16 mouse cellular contexts compared by ENCODE assay signal in genomic region chr13:99857879-99858278, GRCm38 (mm10). TPM values are rescaled to one million over a fixed set of nuclear protein-coding genes. Genes with fewer than 3 reads are reported as not detected.
DNase-seq lines count a peak whose midpoint lies in the region; ATAC-seq and TF ChIP-seq lines count a peak whose summit lies in the region.
"Had no signal": no experiment of that assay in that cellular context is flagged by ENCODE, and none has a peak within 500 bp of the region (broad histone marks: within the 10 kb centered on the region; RNA-seq: fewer than 3 reads in every experiment).

No protein-coding gene starts in this region.

- no peak for TF ChIP-seq POLR2A in brain, embryonic 14.5 days (IDR thresholded peaks at IDR 0.05; ENCODE audit: borderline replicate concordance, extremely low read depth, insufficient read depth, insufficient read length, poor library complexity, severe bottlenecking)

- WGBS in heart, embryonic 16.5 days: 11% methylated on average over 2 of the region's 2 CpGs

- no peak overlapping the region for H3K9ac ChIP-seq in heart, embryonic 16.5 days (ENCODE audit: low read length)
- H3K9ac ChIP-seq: limb, embryonic 12.5 days had no signal

- no peak overlapping the region for H3K4me3 ChIP-seq in gastrocnemius, adult 2 months
- no peak overlapping the region for H3K4me3 ChIP-seq in heart, embryonic 16.5 days (ENCODE audit: low read length)
- H3K4me3 ChIP-seq: limb, embryonic 12.5 days had no signal

- H3K9me3 ChIP-seq in heart, embryonic 16.5 days (replicated peaks; ENCODE audit: control insufficient read depth, low read length): no peaks in the 10 kb centered on the region

- ATAC-seq in heart, embryonic 16.5 days (replicated peaks; ENCODE audit: extremely low read depth, insufficient read depth, low FRiP score): peak; percentile 84

- no peaks in the 10 kb centered on the region for H3K36me3 ChIP-seq in heart, embryonic 16.5 days (ENCODE audit: control insufficient read depth, insufficient read depth)
- H3K36me3 ChIP-seq: limb, embryonic 12.5 days had no signal

- no peak for DNase-seq in gastrocnemius, adult 2 months
- DNase-seq in gastrocnemius, adult 8-10 months (ENCODE audit: low spot score in 2 of 2): no peak
- peak; percentile 49 for DNase-seq in 3T3-L1 (ENCODE audit: low read depth, low spot score)
- peak; percentile 72 for DNase-seq in brain, embryonic 14.5 days (ENCODE audit: low read depth)
- no peak for DNase-seq in frontal cortex, postnatal 36 days (ENCODE audit: low spot score in 2 of 2)
- DNase-seq in cerebellum, adult 9-11 months: no peak
- no peak for DNase-seq in adrenal gland, postnatal 36 days
- DNase-seq: adrenal gland, postnatal 14 days; embryo, embryonic 11 days; gastrocnemius, postnatal 14 days; kidney, postnatal 14 days; right cerebral cortex, adult 18-20 months had no signal

- 0 out of 2 replicates have a peak overlapping the region, but pooled peaks have one; percentile 12 for H3K27ac ChIP-seq in gastrocnemius, adult 2 months
- H3K27ac ChIP-seq in heart, embryonic 16.5 days (ENCODE audit: low read length): peak overlapping the region; percentile 63
- H3K27ac ChIP-seq: limb, embryonic 12.5 days had no signal

- H3K4me1 ChIP-seq in heart, embryonic 16.5 days (ENCODE audit: control insufficient read depth, insufficient read depth, low read length): peaks cover 11% of the 10 kb centered on the region; the same call in 1 of the 2 replicates
- H3K4me1 ChIP-seq: limb, embryonic 12.5 days had no signal

- H3K4me2 ChIP-seq in heart, embryonic 16.5 days (ENCODE audit: low read depth, low read length): no peak overlapping the region
- H3K4me2 ChIP-seq: limb, embryonic 12.5 days had no signal

- TF ChIP-seq CTCF in gastrocnemius, adult 2 months (IDR thresholded peaks at IDR 0.05): no peak
- no peak for TF ChIP-seq CTCF in brain, embryonic 14.5 days (IDR thresholded peaks at IDR 0.05; ENCODE audit: borderline replicate concordance, extremely low read depth, insufficient read depth, insufficient read length)

- no peaks in the 10 kb centered on the region for H3K27me3 ChIP-seq in heart, embryonic 16.5 days (ENCODE audit: control insufficient read depth, insufficient read depth, low read length)
- H3K27me3 ChIP-seq: limb, embryonic 12.5 days had no signal

- intact Hi-C loops in gastrocnemius, adult 2 months (cut with DNase I): no loop called here

RNA-seq across cellular contexts. Expression of gene Cartpt, which starts 43.0 kb away (rescaled TPM):
- total RNA-seq in gastrocnemius, adult 2 months (2021): not detected
- total RNA-seq in gastrocnemius, adult 8-10 months (2022): not detected
- polyA plus RNA-seq in brain, embryonic 14.5 days (2012; rRNA removed): 4.7 and 7.6 TPM in 2 replicates
- 0.42 and 0.49 TPM in 2 replicates for polyA plus RNA-seq in heart, embryonic 16.5 days (2015; fragmentation: Nextera tagmentation; extraction: Ambion mirVana)
- total RNA-seq in adrenal gland, postnatal 36 days (2021): 1 to 10 TPM; 6.0 to 6.2 TPM
- total RNA-seq: gastrocnemius, postnatal 14 days; monocyte, adult 5-6 weeks had no signal
- polyA plus RNA-seq: limb, embryonic 12.5 days; testis, adult 2 months had no signal

Comparison
In these comparisons a context has a peak if more than half of its experiments do, and no peak if none do; other contexts are left out.
1. DNase-seq: peak in 3T3-L1 (single experiment) and brain, embryonic 14.5 days (single experiment); none in gastrocnemius, adult 2 months (single experiment), gastrocnemius, adult 8-10 months (0 of 2), frontal cortex, postnatal 36 days (0 of 2), cerebellum, adult 9-11 months (single experiment) and adrenal gland, postnatal 36 days (0 of 2).
2. RNA of gene Cartpt, which starts 43.0 kb away (total RNA-seq): 6.0 to 6.2 TPM in adrenal gland, postnatal 36 days; not detected in gastrocnemius, adult 2 months and not detected in gastrocnemius, adult 8-10 months; every median in the first group is over 4 times any median in the second.